Mouse (Mus musculus) small intestine, adult 2 months (tissue): ENCODE results near the gene Eva1c. TPM values are rescaled to one million over a fixed set of nuclear protein-coding genes. Genes with fewer than 3 reads are reported as not detected.
A peak's percentile ranks its signal among the peaks of the same experiment; 100 is the strongest.
"Not testable (repeated sequence)": the region's sequence is repeated elsewhere in the genome, so short reads cannot be mapped to it uniquely, and the experiment has no call there.

Experiments used
- H3K27ac ChIP-seq: fragments of 200-500 bp; 2 replicates; pipeline ENCODE4 v1.5.1; 2012; ENCODE audit warnings: low read depth, low read length, control low read depth, inconsistent platforms; ENCODE audit not compliant: insufficient read depth
- H3K27me3 ChIP-seq: fragments of 200-500 bp; 2 replicates; pipeline ENCODE4 v1.6.1; 2012; ENCODE audit warnings: mild to moderate bottlenecking, moderate library complexity, low read length, inconsistent platforms; ENCODE audit not compliant: control insufficient read depth, insufficient read depth
- H3K36me3 ChIP-seq: fragments of 200-500 bp; 2 replicates; pipeline ENCODE4 v1.6.1; 2012; ENCODE audit warnings: mild to moderate bottlenecking, low read length, control low read depth, inconsistent platforms; ENCODE audit not compliant: control insufficient read depth, insufficient read depth
- H3K4me1 ChIP-seq: fragments of 200-500 bp; 2 replicates; pipeline ENCODE4 v1.6.1; 2012; ENCODE audit warnings: low read length, inconsistent platforms, mixed read lengths; ENCODE audit not compliant: control insufficient read depth, insufficient read depth, insufficient read length
- H3K4me3 ChIP-seq: fragments of 200-500 bp; 2 replicates; pipeline ENCODE4 v1.5.1; 2012; ENCODE audit warnings: low read depth, mild to moderate bottlenecking, control low read depth, inconsistent platforms, low read length, moderate library complexity
- CTCF ChIP-seq: fragments of 200-500 bp; IDR thresholded peaks from 2 replicates; pipeline ENCODE4 v1.5.1; 2012; ENCODE audit warnings: low read depth, mild to moderate bottlenecking, control low read depth, inconsistent platforms, low read length, moderate library complexity, mixed read lengths; ENCODE audit not compliant: insufficient replicate concordance, insufficient read length; ENCODE audit errors: extremely low read depth
- POLR2A ChIP-seq: fragments of 200-500 bp; IDR thresholded peaks from 2 replicates; pipeline ENCODE4 v1.6.1; 2012; ENCODE audit warnings: low read depth, mild to moderate bottlenecking, control low read depth, inconsistent platforms, low read length, moderate library complexity
- WGBS: fragments of 180-500 bp; shearing (Covaris S2); methylation state at CpG from one replicate; pipeline ENCODE4 v1.1.7; 2018; 5-methylcytosine and 5-hydroxymethylcytosine counted together
- polyA plus RNA-seq: library from polyadenylated mRNA; depleted of rRNA; stranded (reverse); fragments of >200 nt; gene quantifications from 2 replicates; pipeline ENCODE4 v1.2.3, GENCODE M21; 2012

Gene Eva1c
- polyA plus RNA-seq, 1 experiment = 0.19 TPM

GRCm38 (mm10) chr16:90810716-90811256 lies 15.7 kb upstream of the Eva1c start:
- Histone ChIP-seq H3K36me3 (no peaks in the 10 kb centered on the region), H3K27ac (no peak overlapping the region), H3K4me1 (peaks cover 4% of the 10 kb centered on the region; the same call in 1 of the 2 replicates), H3K4me3 (peak overlapping the region; percentile 97), H3K27me3 (no peaks in the 10 kb centered on the region)
- no peak for TF ChIP-seq CTCF
- no peak for TF ChIP-seq POLR2A
- WGBS = 59% methylated on average over 11 of the region's 11 CpGs

GRCm38 (mm10) chr16:90812086-90812485 lies 14.4 kb upstream of the Eva1c start:
- WGBS = 81% methylated on average over 5 of the region's 5 CpGs
- TF ChIP-seq CTCF = no peak
- no peak for TF ChIP-seq POLR2A
- H3K27me3 ChIP-seq = no peaks in the 10 kb centered on the region
- no peak overlapping the region for H3K4me3 ChIP-seq
- no peak overlapping the region for H3K27ac ChIP-seq
- peaks cover 4% of the 10 kb centered on the region; the same call in 1 of the 2 replicates for H3K4me1 ChIP-seq
- H3K36me3 ChIP-seq = no peaks in the 10 kb centered on the region

- H3K27me3 ChIP-seq = no peaks in the 10 kb centered on the region
- TF ChIP-seq CTCF (no peak), POLR2A (no peak)
- no peaks in the 10 kb centered on the region for H3K36me3 ChIP-seq
- H3K4me3 ChIP-seq = no peak overlapping the region
- peak overlapping the region; percentile 13; the same call in 1 of the 2 replicates for H3K27ac ChIP-seq
- H3K4me1 ChIP-seq = peaks cover 2% of the 10 kb centered on the region; the same call in 1 of the 2 replicates
- 32% methylated on average over 6 of the region's 6 CpGs for WGBS
Measured at GRCm38 (mm10) chr16:90820326-90820725, 6.2 kb upstream of the Eva1c start.

- H3K4me1 ChIP-seq = peaks cover 2% of the 10 kb centered on the region; the same call in 1 of the 2 replicates
- TF ChIP-seq POLR2A (no peak), CTCF (no peak)
- H3K4me3 ChIP-seq = no peak overlapping the region
- H3K36me3 ChIP-seq = no peaks in the 10 kb centered on the region
- H3K27me3 ChIP-seq = no peaks in the 10 kb centered on the region
- peak overlapping the region; percentile 13; the same call in 1 of the 2 replicates for H3K27ac ChIP-seq
- 25% methylated on average over 14 of the region's 14 CpGs for WGBS
Measured at GRCm38 (mm10) chr16:90821046-90821697, 5.3 kb upstream of the Eva1c start.

GRCm38 (mm10) chr16:90822284-90822935 lies 4.1 kb upstream of the Eva1c start:
- peaks cover 2% of the 10 kb centered on the region; the same call in 1 of the 2 replicates for H3K4me1 ChIP-seq

GRCm38 (mm10) chr16:90822981-90823380 lies 3.5 kb upstream of the Eva1c start:
- 74% methylated on average over 7 of the region's 7 CpGs for WGBS
- H3K36me3 ChIP-seq = no peaks in the 10 kb centered on the region
- H3K4me1 ChIP-seq = peaks cover 2% of the 10 kb centered on the region; the same call in 1 of the 2 replicates
- TF ChIP-seq POLR2A = no peak
- no peaks in the 10 kb centered on the region for H3K27me3 ChIP-seq
- H3K27ac ChIP-seq = no peak overlapping the region
- no peak overlapping the region for H3K4me3 ChIP-seq

More at GRCm38 (mm10) chr16:90822284-90822935, 4.1 kb upstream of the Eva1c start:
- Histone ChIP-seq H3K27me3 (no peaks in the 10 kb centered on the region), H3K36me3 (no peaks in the 10 kb centered on the region), H3K27ac (no peak overlapping the region), H3K4me3 (no peak overlapping the region)
- 91% methylated on average over 10 of the region's 10 CpGs for WGBS
- TF ChIP-seq POLR2A (no peak), CTCF (no peak)

GRCm38 (mm10) chr16:90823986-90824385 lies 2.5 kb upstream of the Eva1c start:
- H3K27me3 ChIP-seq, H3K36me3 ChIP-seq, H3K4me1 ChIP-seq, H3K4me3 ChIP-seq, H3K27ac ChIP-seq: not testable (repeated sequence)
- 84% methylated on average over 4 of the region's 4 CpGs for WGBS
